Mouse (Mus musculus): ENCODE data around the gene Vwa5a.
A peak's percentile ranks its signal among the peaks of the same experiment; 100 is the strongest.

Gene Vwa5a

GRCm38 (mm10) chr9:38718102-38718501 lies at the start of gene Vwa5a:
Vwa5a (plus strand) TSS chr9:38718268.
- DNase-seq (ENCODE audit: low read depth) = peak; percentile 32

GRCm38 (mm10) chr9:38672887-38673286 lies 45.2 kb upstream of the Vwa5a start:
- DNase-seq (ENCODE audit: low read depth) = no peak

- DNase-seq (ENCODE audit: low read depth) = no peak
These were observed 43.6 kb upstream of the Vwa5a start, which contains the start of gene Olfr918 for GRCm38 (mm10) chr9:38674501-38674900. Olfr918 (minus strand) TSS chr9:38674601.

GRCm38 (mm10) chr9:38718927-38719441 lies 916 bp downstream of the Vwa5a start:
- peak; percentile 32 for DNase-seq (ENCODE audit: low read depth)

- DNase-seq (ENCODE audit: low read depth) = no peak
These were observed 6.0 kb downstream of the Vwa5a start for GRCm38 (mm10) chr9:38724044-38724443.

- no peak for DNase-seq (ENCODE audit: low read depth)
These were observed 10.2 kb downstream of the Vwa5a start for GRCm38 (mm10) chr9:38728218-38728617.

- DNase-seq (ENCODE audit: low read depth) = no peak
These were observed 23.3 kb downstream of the Vwa5a start for GRCm38 (mm10) chr9:38741408-38741807.

- no peak for DNase-seq (ENCODE audit: low read depth)
These were observed 26.7 kb downstream of the Vwa5a start for GRCm38 (mm10) chr9:38744619-38745315.

GRCm38 (mm10) chr9:38751999-38752398 lies 33.9 kb downstream of the Vwa5a start, which contains the start of gene Olfr920:
Olfr920 (plus strand) TSS chr9:38752299.
- DNase-seq (ENCODE audit: low read depth) = no peak

- DNase-seq (ENCODE audit: low read depth) = no peak
These were observed 54.7 kb downstream of the Vwa5a start, which contains the start of gene Olfr921 for GRCm38 (mm10) chr9:38772768-38773167. Olfr921 (plus strand) TSS chr9:38773068.

- DNase-seq (ENCODE audit: low read depth) = no peak
These were observed 74.6 kb downstream of the Vwa5a start for GRCm38 (mm10) chr9:38792689-38793088.
